Mouse (Mus musculus): ENCODE measurements around the gene Pmm2. TPM values are rescaled to one million over a fixed set of nuclear protein-coding genes. Genes with fewer than 3 reads are reported as not detected.

Gene Pmm2
- polyA plus RNA-seq, 1 experiment: 29.3 TPM

DNA sequence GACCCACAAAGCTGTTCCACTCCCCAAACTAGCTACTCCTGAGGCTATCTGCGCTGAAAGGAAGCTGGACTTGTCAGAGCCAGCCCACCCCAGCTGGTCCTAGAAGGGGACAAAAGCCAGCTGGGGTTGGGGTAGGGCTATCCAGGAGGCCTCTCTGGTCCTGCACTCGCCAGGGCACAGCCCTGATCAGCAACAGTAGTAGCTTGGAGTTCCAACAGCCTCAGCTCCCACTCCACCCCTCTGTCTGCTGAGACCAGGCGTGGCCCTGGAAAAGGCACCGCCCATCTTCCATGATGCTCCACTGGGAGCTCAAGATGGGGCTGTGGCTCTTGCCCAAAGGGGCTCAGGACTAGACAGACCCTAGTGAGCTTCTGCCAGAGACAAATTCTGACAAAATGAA, 30.3 kb downstream of the Pmm2 start:
- Histone ChIP-seq H3K4me3 (replicated peaks) (no peak overlapping the region), H3K36me3 (replicated peaks; ENCODE audit: low read length) (peaks cover 32% of the 10 kb centered on the region), H3K9me3 (no peaks in the 10 kb centered on the region), H3K4me1 (peaks cover 86% of the 10 kb centered on the region), H3K27me3 (replicated peaks) (peaks cover 22% of the 10 kb centered on the region)
- TF ChIP-seq FLI1 (IDR thresholded peaks at IDR 0.05; ENCODE audit: low read length) (no peak), GATA1 (IDR thresholded peaks at IDR 0.05; ENCODE audit: borderline replicate concordance, low read length) (no peak)

DNA sequence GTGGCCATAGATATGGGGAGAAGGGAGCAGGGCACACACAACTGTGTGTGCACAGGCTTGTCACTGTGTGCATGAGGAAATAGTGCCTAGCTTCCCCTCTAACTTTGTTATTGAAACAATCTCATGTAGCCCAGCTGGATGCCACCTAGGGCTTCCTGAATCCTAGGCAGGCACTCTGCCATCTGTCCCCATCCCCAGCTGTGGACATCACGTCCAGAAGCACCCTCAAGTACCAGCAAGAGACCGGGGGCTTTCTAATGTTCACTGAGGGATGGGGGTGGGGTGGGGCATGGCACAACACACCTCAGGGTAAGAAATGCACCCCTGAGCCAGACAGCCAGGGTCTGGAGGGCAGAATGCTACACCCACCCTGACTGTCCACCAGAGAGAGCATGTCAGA, 30.9 kb downstream of the Pmm2 start:
- TF ChIP-seq FLI1 (IDR thresholded peaks at IDR 0.05; ENCODE audit: low read length) (no peak), GATA1 (IDR thresholded peaks at IDR 0.05; ENCODE audit: borderline replicate concordance, low read length) (no peak)

DNA sequence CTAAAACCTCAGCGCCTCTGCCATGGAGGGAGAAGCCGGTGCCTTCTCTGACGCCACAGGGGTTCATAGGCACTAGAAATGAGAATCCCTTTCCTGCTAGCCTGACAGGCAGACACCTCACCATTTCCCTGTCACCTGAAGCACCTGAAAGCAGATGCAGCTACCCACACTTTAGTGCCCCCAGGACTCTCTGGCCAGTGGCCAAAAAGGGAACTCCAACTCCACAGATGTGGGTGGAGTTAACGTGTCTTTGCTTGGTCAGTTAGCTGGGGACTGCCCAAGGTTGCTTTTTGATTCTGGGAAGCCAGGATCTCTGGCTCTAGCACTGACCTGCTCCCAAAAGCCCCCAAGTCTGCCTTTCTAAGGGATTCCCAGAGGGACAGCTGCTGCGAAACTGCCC, 32.0 kb downstream of the Pmm2 start:
- Histone ChIP-seq H3K36me3 (replicated peaks; ENCODE audit: low read length) (peaks cover 20% of the 10 kb centered on the region), H3K27me3 (replicated peaks) (peaks cover 24% of the 10 kb centered on the region), H3K4me1 (peaks cover 92% of the 10 kb centered on the region), H3K9me3 (no peaks in the 10 kb centered on the region), H3K4me3 (replicated peaks) (no peak overlapping the region)
- no peak for TF ChIP-seq GATA1 (IDR thresholded peaks at IDR 0.05; ENCODE audit: borderline replicate concordance, low read length)
- no peak for TF ChIP-seq FLI1 (IDR thresholded peaks at IDR 0.05; ENCODE audit: low read length)

More for the DNA sequence above, 30.9 kb downstream of the Pmm2 start:
- H3K36me3 ChIP-seq (replicated peaks; ENCODE audit: low read length): peaks cover 27% of the 10 kb centered on the region
- no peaks in the 10 kb centered on the region for H3K9me3 ChIP-seq
- H3K27me3 ChIP-seq (replicated peaks): peaks cover 22% of the 10 kb centered on the region
- no peak overlapping the region for H3K4me3 ChIP-seq (replicated peaks)
- peaks cover 86% of the 10 kb centered on the region for H3K4me1 ChIP-seq

DNA sequence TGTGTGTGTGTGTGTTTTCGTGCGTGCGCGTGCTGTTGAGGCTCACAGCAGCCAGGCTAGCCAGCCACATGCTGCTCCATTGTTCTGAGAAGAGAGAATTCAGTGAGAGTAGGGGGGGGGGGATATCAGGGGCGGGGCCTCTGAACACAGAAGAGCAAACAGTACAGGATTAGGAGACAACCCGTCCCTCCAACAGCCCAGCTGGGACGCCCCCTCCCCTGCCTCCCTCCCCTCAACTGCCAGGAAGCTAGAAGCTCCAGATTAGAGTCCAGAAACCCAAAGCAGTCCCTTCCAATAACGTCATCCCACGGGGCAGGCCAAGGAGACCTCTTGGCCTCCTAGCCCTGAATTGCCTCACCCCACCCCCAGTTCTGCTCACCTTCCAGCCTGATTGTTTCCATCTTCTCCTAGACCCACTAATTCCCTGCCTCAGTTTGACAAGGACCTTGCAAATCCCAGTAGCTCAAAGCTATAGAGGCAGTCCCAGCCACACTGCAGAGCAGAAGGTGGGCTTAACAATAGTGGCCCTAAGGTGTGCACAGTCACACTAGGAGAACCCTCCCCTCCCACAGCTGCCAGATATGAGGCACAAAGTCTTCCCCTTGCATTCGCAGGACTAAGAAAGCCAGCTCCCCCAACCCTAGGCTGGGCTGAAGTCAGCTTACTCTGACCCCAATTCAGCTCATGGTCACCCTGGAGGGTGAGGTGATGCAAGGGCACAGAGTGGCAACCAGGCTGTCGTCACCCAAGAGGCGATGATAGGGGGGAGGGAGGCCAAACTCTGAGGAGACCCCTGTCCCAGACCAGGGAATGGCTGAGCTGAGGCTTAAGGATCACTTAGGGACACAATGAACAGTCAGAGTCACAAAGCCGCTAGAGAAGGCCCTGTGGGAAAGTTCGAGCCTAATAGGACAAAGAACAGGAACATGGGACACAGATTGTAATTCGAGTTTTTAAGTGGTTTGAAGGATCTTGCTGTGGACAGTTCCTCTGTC, 32.9 kb downstream of the Pmm2 start:
- Histone ChIP-seq H3K9me3 (no peaks in the 10 kb centered on the region), H3K27me3 (replicated peaks) (peaks cover 24% of the 10 kb centered on the region), H3K4me1 (peaks cover 91% of the 10 kb centered on the region), H3K36me3 (replicated peaks; ENCODE audit: low read length) (peaks cover 15% of the 10 kb centered on the region), H3K4me3 (replicated peaks) (peak overlapping the region; percentile 91)
- TF ChIP-seq GATA1 (IDR thresholded peaks at IDR 0.05; ENCODE audit: borderline replicate concordance, low read length): no peak
- TF ChIP-seq FLI1 (IDR thresholded peaks at IDR 0.05; ENCODE audit: low read length): no peak

- Histone ChIP-seq H3K4me3 (replicated peaks) (peak within 1 kb of the TSS; percentile 91), H3K27me3 (replicated peaks) (peaks cover 29% of the 10 kb centered on the region), H3K9me3 (no peaks in the 10 kb centered on the region), H3K4me1 (peaks cover 88% of the 10 kb centered on the region), H3K36me3 (replicated peaks; ENCODE audit: low read length) (peaks cover 7% of the 10 kb centered on the region)
- no peak for TF ChIP-seq FLI1 (IDR thresholded peaks at IDR 0.05; ENCODE audit: low read length)
- TF ChIP-seq GATA1 (IDR thresholded peaks at IDR 0.05; ENCODE audit: borderline replicate concordance, low read length): no peak
Measured at GRCm38 (mm10) chr16:8671551-8672349, 34.3 kb downstream of the Pmm2 start, which contains the start of gene Carhsp1. Gene Carhsp1 (minus strand): TSS chr16:8672155.

DNA sequence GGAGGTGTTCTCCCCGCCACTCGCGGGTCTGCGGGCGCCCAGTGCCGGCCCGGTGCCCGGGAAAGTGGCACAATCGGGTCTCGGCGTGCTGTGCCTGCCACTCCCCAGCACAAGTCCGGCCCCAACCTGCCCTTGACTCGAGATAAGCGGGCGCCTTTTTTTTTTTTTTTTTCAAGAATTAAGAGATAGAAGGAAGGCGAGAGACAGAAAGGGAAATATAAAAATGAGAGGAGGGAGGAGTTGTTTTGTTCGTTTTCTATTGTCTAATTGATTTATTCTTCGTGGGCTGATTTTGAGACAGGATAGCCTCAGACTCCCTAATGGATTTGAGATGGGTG, 34.8 kb downstream of the Pmm2 start:
- TF ChIP-seq GATA1 (IDR thresholded peaks at IDR 0.05; ENCODE audit: borderline replicate concordance, low read length) (no peak), FLI1 (IDR thresholded peaks at IDR 0.05; ENCODE audit: low read length) (no peak)
- Histone ChIP-seq H3K4me3 (replicated peaks) (peak overlapping the region; percentile 91), H3K4me1 (peaks cover 84% of the 10 kb centered on the region)

GRCm38 (mm10) chr16:8672811-8673210, 35.3 kb downstream of the Pmm2 start:
- H3K9me3 ChIP-seq: no peaks in the 10 kb centered on the region
- TF ChIP-seq FLI1 (IDR thresholded peaks at IDR 0.05; ENCODE audit: low read length) (no peak), GATA1 (IDR thresholded peaks at IDR 0.05; ENCODE audit: borderline replicate concordance, low read length) (no peak)
- H3K4me1 ChIP-seq: peaks cover 79% of the 10 kb centered on the region
- peaks cover 7% of the 10 kb centered on the region for H3K36me3 ChIP-seq (replicated peaks; ENCODE audit: low read length)
- peaks cover 29% of the 10 kb centered on the region for H3K27me3 ChIP-seq (replicated peaks)
- H3K4me3 ChIP-seq (replicated peaks): no peak overlapping the region

More for the DNA sequence above, 34.8 kb downstream of the Pmm2 start:
- Histone ChIP-seq H3K36me3 (replicated peaks; ENCODE audit: low read length) (peaks cover 7% of the 10 kb centered on the region), H3K27me3 (replicated peaks) (peaks cover 29% of the 10 kb centered on the region), H3K9me3 (no peaks in the 10 kb centered on the region)

DNA sequence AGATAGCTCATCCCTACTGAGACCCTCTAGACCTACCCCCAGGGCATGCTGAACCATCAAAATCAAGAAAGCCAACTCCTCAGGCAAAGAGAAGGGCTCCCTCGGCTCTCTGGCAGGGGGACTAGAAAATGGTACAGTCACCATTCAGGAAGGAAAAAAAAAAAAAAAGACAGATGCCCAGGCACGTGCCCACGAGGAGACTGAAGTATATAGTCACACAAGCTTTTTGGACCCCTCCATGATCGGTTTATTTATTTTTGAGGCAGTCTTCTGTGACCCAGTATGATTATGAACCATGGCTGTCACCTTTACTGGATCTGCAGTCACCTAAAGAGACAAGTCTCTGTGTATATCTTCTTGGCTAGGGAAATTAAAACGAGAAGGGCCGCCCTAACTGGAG, 35.9 kb downstream of the Pmm2 start:
- H3K36me3 ChIP-seq (replicated peaks; ENCODE audit: low read length): peaks cover 4% of the 10 kb centered on the region
- no peak for TF ChIP-seq GATA1 (IDR thresholded peaks at IDR 0.05; ENCODE audit: borderline replicate concordance, low read length)
- TF ChIP-seq FLI1 (IDR thresholded peaks at IDR 0.05; ENCODE audit: low read length): no peak
- H3K9me3 ChIP-seq: no peaks in the 10 kb centered on the region
- peaks cover 73% of the 10 kb centered on the region for H3K4me1 ChIP-seq
- H3K4me3 ChIP-seq (replicated peaks): peak overlapping the region; percentile 89
- H3K27me3 ChIP-seq (replicated peaks): peaks cover 30% of the 10 kb centered on the region

- Histone ChIP-seq H3K9me3 (no peaks in the 10 kb centered on the region), H3K4me3 (replicated peaks) (peak overlapping the region; percentile 89), H3K27me3 (replicated peaks) (peaks cover 30% of the 10 kb centered on the region), H3K4me1 (peaks cover 65% of the 10 kb centered on the region), H3K36me3 (replicated peaks; ENCODE audit: low read length) (no peaks in the 10 kb centered on the region)
- TF ChIP-seq GATA1 (IDR thresholded peaks at IDR 0.05; ENCODE audit: borderline replicate concordance, low read length): no peak
- TF ChIP-seq FLI1 (IDR thresholded peaks at IDR 0.05; ENCODE audit: low read length): no peak
Measured at GRCm38 (mm10) chr16:8674165-8674564, 36.7 kb downstream of the Pmm2 start.
